Mouse (Mus musculus): Measurements from ENCODE around the gene Usp46.

- TF ChIP-seq ZC3H11A (IDR thresholded peaks at IDR 0.05; ENCODE audit: borderline replicate concordance, low read depth, low read length) (no peak), CHD2 (IDR thresholded peaks at IDR 0.05; ENCODE audit: low read depth, low read length) (no peak), HCFC1 (IDR thresholded peaks at IDR 0.05; ENCODE audit: borderline replicate concordance, insufficient read depth, low read length) (no peak), MAFK (IDR thresholded peaks at IDR 0.05; ENCODE audit: insufficient read depth, low read depth, low read length) (no peak), ZNF384 (IDR thresholded peaks at IDR 0.05; ENCODE audit: low read depth, low read length) (no peak)
Measured at GRCm38 (mm10) chr5:74097854-74098220, 29.6 kb upstream of the Usp46 start.
